In genomic region chr2:179537390-179537789, GRCm38 (mm10) we compare ENCODE assay signal across 8 mouse cellular contexts.
DNase-seq lines count a peak whose midpoint lies in the region.

No protein-coding gene starts in this region.

- H3K4me3 ChIP-seq in forebrain, embryonic 10.5 days: peak overlapping the region; percentile 33

- peaks cover 86% of the 10 kb centered on the region for H3K4me1 ChIP-seq in forebrain, embryonic 10.5 days

- H3K27me3 ChIP-seq in forebrain, embryonic 10.5 days (ENCODE audit: poor library complexity, severe bottlenecking): peaks cover 31% of the 10 kb centered on the region

- H3K36me3 ChIP-seq in forebrain, embryonic 10.5 days (replicated peaks): peaks cover 11% of the 10 kb centered on the region

- under 1% methylated on average over 19 of the region's 19 CpGs for WGBS in forebrain, embryonic 10.5 days

- DNase-seq in adrenal gland, postnatal 14 days: peak; percentile 26
- DNase-seq in adrenal gland, adult 8-10 months: no peak
- DNase-seq in forebrain, embryonic 10.5 days (ENCODE audit: extremely low spot score, low spot score): peak; percentile 88
- DNase-seq in kidney, adult 8-10 months: peak; percentile 17 to 39
- DNase-seq in left cerebral cortex, postnatal 25 days (ENCODE audit: low spot score in 2 of 2): peak; percentile 48 to 76
- peak; percentile 52 for DNase-seq in retina, postnatal 7 days (ENCODE audit: low read depth, low spot score)
- DNase-seq in ovary, postnatal 10 days (ENCODE audit: low spot score): no peak
- no peak for DNase-seq in heart, adult 18-20 months

- peaks cover 8% of the 10 kb centered on the region; the same call in 1 of the 2 replicates for H3K9me3 ChIP-seq in forebrain, embryonic 10.5 days

- intact Hi-C loops in left cerebral cortex, postnatal 25 days (cut with DNase I): no loop called here

- H3K27ac ChIP-seq in forebrain, embryonic 10.5 days: peak overlapping the region; percentile 85

Comparison
In these comparisons a context has a peak if more than half of its experiments do, and no peak if none do; other contexts are left out.
1. DNase-seq: peak in adrenal gland, postnatal 14 days (single experiment), forebrain, embryonic 10.5 days (single experiment), kidney, adult 8-10 months (2 of 2), left cerebral cortex, postnatal 25 days (2 of 2) and retina, postnatal 7 days (single experiment); none in adrenal gland, adult 8-10 months (single experiment), ovary, postnatal 10 days (single experiment) and heart, adult 18-20 months (0 of 2).